In the genomic region with DNA sequence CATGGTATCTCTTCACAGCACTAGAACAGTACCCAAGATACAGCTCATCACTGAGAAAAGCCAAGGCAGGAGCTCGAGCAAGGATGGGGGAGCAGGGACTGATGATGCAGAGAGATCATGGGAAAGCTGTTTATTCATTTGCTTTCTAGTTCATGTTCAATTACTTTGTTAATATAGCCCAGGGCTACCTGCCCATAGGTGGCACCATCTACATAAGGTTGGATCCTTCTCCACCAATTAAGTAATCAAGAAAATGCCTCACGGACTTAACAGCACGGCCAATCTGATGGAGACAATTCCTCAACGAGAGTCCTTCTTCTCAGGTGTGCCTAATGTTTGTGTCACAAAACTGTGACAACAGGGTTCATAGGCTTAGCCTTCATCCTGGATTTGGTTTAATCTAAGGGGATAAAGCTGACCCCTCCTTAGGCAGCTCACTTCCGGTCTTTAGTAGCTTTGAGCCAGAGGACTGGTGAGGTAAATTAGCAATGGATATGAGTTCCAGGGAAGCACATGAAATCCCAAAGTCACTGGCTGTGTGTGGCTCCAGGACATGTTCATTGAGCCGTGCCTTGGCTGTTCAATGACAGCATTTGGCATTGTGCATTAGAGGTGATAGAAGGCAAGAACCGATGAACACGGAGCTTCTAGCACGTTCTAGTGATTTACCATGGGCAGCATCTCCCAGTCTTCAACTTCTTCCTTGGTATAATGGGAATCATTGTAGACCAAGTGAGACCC, we compare ENCODE assay signal across 14 mouse cellular contexts. TPM values are rescaled to one million over a fixed set of nuclear protein-coding genes. Genes with fewer than 3 reads are reported as not detected.
DNase-seq lines count a peak whose midpoint lies in the region; TF ChIP-seq lines count a peak whose summit lies in the region.
"Had no signal": no experiment of that assay in that cellular context is flagged by ENCODE, and none has a peak within 500 bp of the region (broad histone marks: within the 10 kb centered on the region; RNA-seq: fewer than 3 reads in every experiment).

No protein-coding gene starts in this region.

- DNase-seq in heart, adult 11 months: peak; percentile 87
- no peak for DNase-seq in heart, postnatal 4 days
- DNase-seq in layer of hippocampus, adult 2 months (ENCODE audit: low spot score in 2 of 2): no peak
- DNase-seq in layer of hippocampus, adult 9-11 months: no peak
- DNase-seq in NIH3T3 (ENCODE audit: low read depth): peak; percentile 54
- peak; percentile 72 to 81 for DNase-seq in kidney, postnatal 25 days
- DNase-seq in spleen, postnatal 36 days (ENCODE audit: low spot score in 2 of 2): no peak
- no peak for DNase-seq in natural killer cell, adult 2 months (ENCODE audit: low spot score in 2 of 2)
- DNase-seq: adrenal gland, postnatal 10 days; right cerebral cortex, postnatal 25 days had no signal

- no peak overlapping the region for H3K27ac ChIP-seq in layer of hippocampus, adult 2 months
- H3K27ac ChIP-seq: forebrain, embryonic 15.5 days; hindbrain, embryonic 10.5 days; intestine, embryonic 15.5 days; limb, embryonic 12.5 days had no signal

- peak; percentile 68 for TF ChIP-seq CTCF in layer of hippocampus, adult 2 months (conservative IDR thresholded peaks at IDR 0.05)

- no peak overlapping the region for H3K4me3 ChIP-seq in layer of hippocampus, adult 2 months
- H3K4me3 ChIP-seq: forebrain, embryonic 15.5 days; hindbrain, embryonic 10.5 days; intestine, embryonic 15.5 days; limb, embryonic 12.5 days had no signal

RNA-seq across cellular contexts. Expression of gene Fbxo7, which starts 53.4 kb away (rescaled TPM):
- total RNA-seq in heart, postnatal 4 days (2021): 10 to 100 TPM; 15.5 to 16.4 TPM
- total RNA-seq in layer of hippocampus, adult 2 months (2021): 10 to 100 TPM; 23.5 to 25.3 TPM

Comparison
In these comparisons a context has a peak if more than half of its experiments do, and no peak if none do; other contexts are left out.
1. DNase-seq: peak in heart, adult 11 months (single experiment), NIH3T3 (single experiment) and kidney, postnatal 25 days (2 of 2); none in heart, postnatal 4 days (single experiment), layer of hippocampus, adult 2 months (0 of 2), layer of hippocampus, adult 9-11 months (single experiment), spleen, postnatal 36 days (0 of 2) and natural killer cell, adult 2 months (0 of 2).